Mouse (Mus musculus) forebrain, postnatal 0 days (tissue): Measurements from ENCODE around the gene Hif3a. TPM values are rescaled to one million over a fixed set of nuclear protein-coding genes. Genes with fewer than 3 reads are reported as not detected.
"Not testable (repeated sequence)": the region's sequence is repeated elsewhere in the genome, so short reads cannot be mapped to it uniquely, and the experiment has no call there.

ENCODE experiments used
- ATAC-seq: fragments of 200-750 bp; cut with Nextera tagmentation; 2 replicates; pipeline ENCODE4 v1.8.0; 2017; ENCODE audit warnings: mild to moderate bottlenecking, moderate library complexity
- DNase-seq: peaks from one replicate; pipeline ENCODE4 v3.0.0-alpha.2; 2015
- H3K27ac ChIP-seq: fragments of 300-500 bp; sonication (generic); 2 replicates; pipeline ENCODE4 v1.5.1; 2014; ENCODE audit warnings: low read depth, mild to moderate bottlenecking, antibody characterized with exemption, low read length, moderate library complexity, mixed read lengths
- H3K27me3 ChIP-seq: fragments of 300-500 bp; sonication (generic); 2 replicates; pipeline ENCODE4 v1.6.1; 2014; ENCODE audit warnings: mild to moderate bottlenecking, low read length, mixed read lengths; ENCODE audit not compliant: insufficient read depth
- H3K36me3 ChIP-seq: fragments of 300-500 bp; sonication (generic); 2 replicates; pipeline ENCODE4 v1.6.1; 2014; ENCODE audit warnings: mild to moderate bottlenecking, moderate library complexity; ENCODE audit not compliant: insufficient read depth
- H3K4me1 ChIP-seq: fragments of 300-500 bp; sonication (generic); 2 replicates; pipeline ENCODE4 v1.6.1; 2014; ENCODE audit warnings: antibody characterized with exemption; ENCODE audit not compliant: insufficient read depth
- H3K4me2 ChIP-seq: fragments of 300-500 bp; sonication (generic); 2 replicates; pipeline ENCODE4 v1.6.1; 2014; ENCODE audit warnings: low read depth, mild to moderate bottlenecking, moderate library complexity
- H3K4me3 ChIP-seq: fragments of 300-500 bp; sonication (generic); 2 replicates; pipeline ENCODE4 v1.5.1; 2014; ENCODE audit warnings: low read depth, low read length, mixed read lengths
- H3K9ac ChIP-seq: fragments of 300-500 bp; sonication (generic); 2 replicates; pipeline ENCODE4 v1.6.1; 2014; ENCODE audit warnings: mild to moderate bottlenecking
- H3K9me3 ChIP-seq: fragments of 300-500 bp; sonication (generic); 2 replicates; pipeline ENCODE4 v1.6.1; 2016; ENCODE audit warnings: low read length
- CTCF ChIP-seq: sonication (generic); IDR thresholded peaks from 2 replicates; pipeline ENCODE4 v1.5.1; 2016; ENCODE audit warnings: antibody characterized with exemption, control low read depth, low read depth
- WGBS: fragments of 180-500 bp; shearing (Covaris S2); extraction: QIAGEN DNeasy Blood & Tissue Kit; methylation state at CpG from one replicate; pipeline ENCODE4 v1.1.7; 2014; 5-methylcytosine and 5-hydroxymethylcytosine counted together
- polyA plus RNA-seq: library from polyadenylated mRNA; unstranded; fragments of >200 nt; fragmentation: Nextera tagmentation; extraction: Ambion mirVana; gene quantifications from 2 replicates; pipeline ENCODE4 v1.2.1, GENCODE M21; 2015
- total RNA-seq: library from RNA; depleted of rRNA; stranded (reverse); fragments of >200 nt; gene quantifications from 2 replicates; pipeline ENCODE4 v1.2.3, GENCODE M21; 2014; rRNA removed

Gene Hif3a
- total RNA-seq: 7.2 and 12.2 TPM in 2 replicates
- 1.1 and 2.0 TPM in 2 replicates for polyA plus RNA-seq

DNA sequence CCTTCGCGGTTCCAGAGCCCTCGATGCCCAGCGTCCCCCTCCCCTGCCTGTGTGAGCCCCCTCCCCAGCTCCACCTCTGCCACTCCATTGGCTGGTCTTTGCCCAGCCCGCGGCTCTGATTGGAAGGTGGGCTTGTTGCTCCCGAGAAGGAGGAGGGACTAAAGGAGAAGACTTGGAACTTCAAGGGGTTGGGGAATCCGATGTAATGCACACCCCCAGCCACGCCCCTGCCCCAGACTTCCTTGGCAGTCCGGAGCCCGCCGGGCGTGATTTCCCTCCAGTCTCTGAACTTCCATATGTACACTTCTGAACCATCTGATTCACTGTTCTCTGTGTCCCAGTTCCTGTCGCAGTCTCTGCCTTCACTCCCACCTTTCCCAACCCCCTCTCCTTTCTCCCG is at the start of gene Hif3a:
Hif3a (minus strand) TSS at position 39 of the 400 bp plus-strand sequence.
- H3K9me3 ChIP-seq: no peaks in the 10 kb centered on the region
- ATAC-seq (peak; percentile 92), DNase-seq (peak; percentile 86)
- no peaks in the 10 kb centered on the region; the same call in 1 of the 2 replicates for H3K27me3 ChIP-seq
- TF ChIP-seq CTCF: no peak
- peak within 1 kb of the TSS; percentile 45 for H3K9ac ChIP-seq
- peak within 1 kb of the TSS; percentile 68 for H3K4me2 ChIP-seq
- 0 out of 2 replicates have a peak within 1 kb of the TSS, but pooled peaks have one; percentile 35 for H3K27ac ChIP-seq
- WGBS: under 1% methylated on average over 15 of the region's 15 CpGs
- peak within 1 kb of the TSS; percentile 43 for H3K4me3 ChIP-seq
- H3K36me3 ChIP-seq: no peaks in the 10 kb centered on the region
- peaks cover 15% of the 10 kb centered on the region; the same call in 1 of the 2 replicates for H3K4me1 ChIP-seq

DNA sequence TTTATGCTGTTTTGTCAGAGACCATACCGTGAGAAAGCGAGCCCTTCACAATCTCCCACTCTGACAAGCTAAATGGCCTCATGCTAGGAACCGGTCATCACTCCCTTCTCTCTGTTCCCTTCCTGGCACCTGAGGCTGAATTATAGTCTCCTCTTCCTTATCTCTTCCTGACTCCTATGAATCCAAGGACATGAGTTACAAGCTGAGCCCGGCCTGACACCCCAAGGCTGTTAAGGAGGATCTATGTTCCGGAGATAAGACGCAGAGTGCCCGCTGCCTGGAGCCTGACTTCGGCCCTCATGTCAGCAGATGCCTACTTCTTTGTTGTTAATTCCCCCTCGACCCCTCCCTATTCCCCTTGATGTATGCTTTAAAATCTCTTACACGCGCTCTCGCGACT is 39.4 kb upstream of the Hif3a start:
- H3K36me3 ChIP-seq, ATAC-seq, DNase-seq, H3K4me1 ChIP-seq, H3K27ac ChIP-seq, H3K4me2 ChIP-seq, H3K4me3 ChIP-seq, H3K9me3 ChIP-seq, H3K9ac ChIP-seq, H3K27me3 ChIP-seq: not testable (repeated sequence)
- 86% methylated on average over 13 of the region's 13 CpGs for WGBS

DNA sequence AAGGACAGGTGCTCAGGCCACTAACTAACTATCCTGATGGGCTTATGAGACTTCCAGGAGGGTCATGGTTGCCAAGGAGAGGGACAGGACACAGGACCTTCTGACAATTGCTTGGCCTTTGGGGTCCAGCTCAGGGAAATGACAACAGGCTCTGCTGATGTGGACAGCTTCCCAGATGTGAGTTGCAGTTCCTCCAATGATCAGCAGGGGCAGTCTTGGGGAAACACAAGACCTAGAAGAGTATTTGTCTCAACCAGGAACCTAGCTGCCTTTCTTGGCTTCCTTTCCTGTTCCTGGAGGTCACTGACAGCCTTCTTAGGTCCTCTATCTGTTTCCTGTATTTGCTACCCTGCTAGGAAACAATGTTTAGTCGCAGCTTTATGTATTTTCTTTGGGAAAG is 29.1 kb upstream of the Hif3a start:
- TF ChIP-seq CTCF: peak; percentile 16; the same call in 1 of the 2 replicates
- Histone ChIP-seq H3K4me1 (no peaks in the 10 kb centered on the region), H3K9me3 (no peaks in the 10 kb centered on the region), H3K4me2 (no peak overlapping the region), H3K9ac (no peak overlapping the region), H3K27ac (no peak overlapping the region), H3K27me3 (no peaks in the 10 kb centered on the region), H3K4me3 (no peak overlapping the region), H3K36me3 (no peaks in the 10 kb centered on the region)
- DNase-seq (no peak), ATAC-seq (no peak)
- WGBS: 18% methylated on average over 1 of the region's 1 CpGs

DNA sequence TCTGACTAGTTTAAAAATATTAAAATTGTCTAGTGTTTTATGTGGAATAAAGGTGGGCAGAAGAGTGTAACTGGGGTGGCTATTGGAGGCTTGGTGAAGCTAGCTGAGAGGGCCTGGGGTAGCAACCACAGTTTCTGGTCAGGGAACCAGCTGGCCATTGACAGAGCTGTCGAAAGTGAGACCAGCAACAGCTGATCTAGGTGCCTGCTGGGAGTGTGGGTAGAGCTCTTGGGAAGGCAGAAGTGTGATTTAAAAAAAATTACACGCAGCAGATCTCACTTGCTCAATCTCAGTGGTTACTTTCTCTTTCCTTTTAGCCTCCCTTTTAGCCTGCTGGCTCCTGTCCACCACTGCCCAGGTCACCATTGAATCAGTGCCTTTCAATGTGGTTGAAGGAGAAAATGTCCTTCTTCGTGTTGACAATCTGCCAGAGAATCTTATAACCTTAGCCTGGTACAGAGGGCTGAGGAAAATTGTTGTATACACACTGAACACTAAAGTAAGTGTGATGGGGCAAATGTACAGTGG is 27.9 kb upstream of the Hif3a start:
- TF ChIP-seq CTCF: no peak
- 58% methylated on average over 3 of the region's 3 CpGs for WGBS

DNA sequence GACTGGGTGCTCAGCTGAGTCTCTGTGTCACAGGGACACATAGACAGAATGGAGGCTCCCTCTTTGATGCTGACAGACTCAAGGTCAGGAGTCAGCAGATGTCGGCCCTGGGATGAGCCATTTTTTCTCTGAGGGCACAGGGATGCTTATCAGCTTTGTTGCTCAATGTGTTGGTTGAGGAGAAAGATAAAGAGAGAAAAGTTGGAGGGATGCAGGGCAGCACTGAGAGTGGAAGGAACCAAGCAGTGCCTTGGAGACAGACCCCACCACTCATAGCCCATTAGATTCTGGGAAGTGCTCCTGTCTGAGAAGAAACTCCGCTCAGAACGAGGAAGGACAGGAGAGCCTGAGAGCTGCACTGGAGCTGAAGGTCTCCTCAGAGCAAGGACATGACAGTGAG is 25.5 kb upstream of the Hif3a start:
- Histone ChIP-seq H3K27ac (no peak overlapping the region), H3K9ac (no peak overlapping the region), H3K27me3 (no peaks in the 10 kb centered on the region), H3K9me3 (no peaks in the 10 kb centered on the region), H3K4me3 (no peak overlapping the region), H3K4me1 (no peaks in the 10 kb centered on the region), H3K4me2 (no peak overlapping the region), H3K36me3 (no peaks in the 10 kb centered on the region)
- ATAC-seq: no peak
- no peak for TF ChIP-seq CTCF
- no peak for DNase-seq
- WGBS: 94% methylated on average over 3 of the region's 3 CpGs

More for the DNA sequence above, 27.9 kb upstream of the Hif3a start:
- no peak overlapping the region for H3K4me3 ChIP-seq
- H3K9me3 ChIP-seq: no peaks in the 10 kb centered on the region
- DNase-seq (no peak), ATAC-seq (no peak)
- H3K27me3 ChIP-seq: no peaks in the 10 kb centered on the region
- H3K4me2 ChIP-seq: no peak overlapping the region
- H3K4me1 ChIP-seq: no peaks in the 10 kb centered on the region
- no peak overlapping the region for H3K9ac ChIP-seq
- no peaks in the 10 kb centered on the region for H3K36me3 ChIP-seq
- H3K27ac ChIP-seq: no peak overlapping the region

DNA sequence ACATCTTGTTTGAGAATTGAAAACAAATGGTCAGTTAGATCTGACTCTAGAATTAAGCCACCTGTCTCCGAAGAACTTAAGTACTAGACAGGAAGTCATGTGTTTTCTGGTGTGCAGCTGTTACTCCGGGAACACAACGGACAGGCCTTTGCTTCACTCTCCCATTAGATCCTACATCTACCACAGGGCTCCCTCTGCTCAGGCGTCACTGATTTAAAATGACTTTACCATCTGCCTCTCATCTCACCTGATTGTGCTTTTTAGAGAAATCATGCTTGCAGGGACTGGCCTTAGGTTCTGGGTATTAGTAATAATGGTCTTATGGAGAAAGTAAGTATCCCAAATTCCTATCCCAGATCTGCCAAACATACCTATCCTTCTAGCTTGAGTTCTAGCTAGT is 20.5 kb upstream of the Hif3a start:
- 91% methylated on average over 4 of the region's 4 CpGs for WGBS

DNA sequence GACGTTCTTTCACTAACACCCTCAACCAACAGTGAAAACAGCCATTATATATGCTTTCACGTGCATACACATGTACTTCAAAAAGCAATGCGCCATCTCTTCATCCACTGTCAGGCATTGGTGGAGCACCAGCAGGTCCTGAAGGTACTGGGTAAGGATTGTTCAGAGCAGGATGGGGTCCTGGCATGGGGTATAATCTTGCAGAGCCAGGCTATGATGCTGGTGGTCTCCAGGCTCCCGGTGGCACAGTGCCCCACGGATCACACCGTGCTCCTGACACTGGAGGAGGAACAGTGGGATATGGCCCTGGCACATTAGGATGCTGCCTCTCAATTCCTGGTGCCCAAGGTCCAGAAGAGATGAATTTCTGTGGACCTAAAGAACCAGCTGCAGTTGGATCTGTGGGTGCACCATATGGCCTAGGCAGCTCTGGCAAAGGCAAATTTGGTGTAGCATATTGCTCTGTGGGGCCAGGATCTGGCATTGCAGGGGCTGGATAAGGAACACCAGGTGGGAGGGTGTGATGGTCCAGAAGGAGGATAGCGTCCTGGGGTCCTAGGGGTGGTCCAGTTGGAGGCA is 15.9 kb upstream of the Hif3a start:
- Histone ChIP-seq H3K4me2 (no peak overlapping the region), H3K36me3 (no peaks in the 10 kb centered on the region), H3K9me3 (no peaks in the 10 kb centered on the region), H3K27me3 (no peaks in the 10 kb centered on the region), H3K4me3 (no peak overlapping the region), H3K9ac (no peak overlapping the region), H3K4me1 (no peaks in the 10 kb centered on the region), H3K27ac (no peak overlapping the region)
- WGBS: 80% methylated on average over 7 of the region's 7 CpGs
- DNase-seq (no peak), ATAC-seq (no peak)
- no peak for TF ChIP-seq CTCF

More for the DNA sequence above, 20.5 kb upstream of the Hif3a start:
- Histone ChIP-seq H3K9ac (no peak overlapping the region), H3K4me3 (no peak overlapping the region), H3K27ac (no peak overlapping the region), H3K9me3 (no peaks in the 10 kb centered on the region), H3K36me3 (no peaks in the 10 kb centered on the region), H3K4me2 (no peak overlapping the region), H3K4me1 (no peaks in the 10 kb centered on the region), H3K27me3 (no peaks in the 10 kb centered on the region)
- DNase-seq: no peak
- TF ChIP-seq CTCF: no peak
- no peak for ATAC-seq
